Mouse (Mus musculus) v-Abl transformed pro-B cells (cell line): Measurements from ENCODE around the gene Phc2.
"Not testable (repeated sequence)": the region's sequence is repeated elsewhere in the genome, so short reads cannot be mapped to it uniquely, and the experiment has no call there.

ENCODE experiments used
- in situ Hi-C, 2 experiments: fragments of 400-800 bp; cut with MboI; formaldehyde crosslinking; loops; one replicate each; pipeline ENCODE4 v1.15.1; 2025; ENCODE audit not compliant: unreplicated experiment in 2 of 2

The Phc2 gene

DNA sequence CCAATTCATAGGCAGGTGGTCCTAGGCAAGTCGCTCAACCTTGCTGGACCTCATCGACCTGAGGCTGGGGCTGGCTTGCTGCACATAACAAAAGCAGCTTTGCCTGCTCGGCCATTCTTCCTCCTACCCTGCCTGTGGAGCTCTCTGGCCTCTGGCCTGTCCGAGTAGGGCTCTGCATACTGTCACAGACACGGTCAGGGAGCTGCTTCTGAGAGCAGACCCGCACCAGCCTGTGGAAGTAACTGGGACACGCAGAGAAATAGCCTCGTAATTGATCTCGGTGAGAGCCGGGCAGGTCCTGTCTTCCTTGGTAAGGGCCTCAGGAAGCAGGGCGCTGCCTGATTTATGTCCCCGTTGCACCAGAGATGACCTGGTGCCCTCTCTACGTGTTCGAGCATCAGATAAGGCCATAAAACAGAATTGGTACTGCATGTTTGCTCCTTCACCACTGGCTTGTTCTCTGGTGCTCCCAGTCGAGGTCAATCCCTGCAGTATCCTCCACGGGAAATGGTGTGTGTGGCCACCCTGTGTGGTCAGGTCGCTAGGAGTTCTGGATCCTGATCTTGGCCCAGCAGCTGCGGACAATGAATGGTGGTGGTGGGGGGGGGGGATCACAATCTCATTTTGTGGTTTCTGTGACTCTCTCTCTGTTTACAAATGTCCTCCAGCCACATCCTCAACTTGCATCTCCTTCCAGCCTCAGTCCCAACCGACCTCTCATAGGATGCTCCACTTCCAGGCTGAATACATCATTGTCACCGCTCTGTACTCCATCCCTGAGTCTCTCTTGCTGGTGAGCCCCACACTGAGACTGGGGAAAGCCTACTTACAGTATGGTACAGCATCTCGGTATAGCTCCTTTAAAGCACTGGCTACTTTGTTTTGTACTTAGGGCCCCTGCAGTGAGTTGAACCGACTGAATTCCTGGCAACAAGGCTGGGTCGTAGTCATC lies 12.5 kb upstream of the Phc2 start:
- in situ Hi-C loops: no loop called here

DNA sequence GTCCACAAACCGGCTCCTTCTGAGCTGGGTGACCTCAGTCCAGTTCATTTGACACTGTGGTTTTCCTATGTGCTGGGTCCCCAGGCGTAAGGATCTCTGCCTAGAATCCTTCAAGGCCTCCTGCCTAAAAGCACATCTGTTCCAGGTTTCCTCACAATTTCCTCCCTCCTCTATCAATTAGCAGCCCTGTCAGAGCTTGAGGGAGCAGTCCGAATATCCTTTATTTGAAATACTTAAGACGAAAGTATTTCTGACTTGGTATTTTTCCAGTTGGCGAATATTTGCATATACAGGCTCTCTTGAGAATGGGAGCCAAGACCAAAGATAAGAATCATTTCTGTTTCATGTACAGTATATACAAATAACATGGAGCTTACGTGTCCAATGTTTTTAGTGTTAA lies 8.6 kb upstream of the Phc2 start:
- in situ Hi-C loops: no loop called here

DNA sequence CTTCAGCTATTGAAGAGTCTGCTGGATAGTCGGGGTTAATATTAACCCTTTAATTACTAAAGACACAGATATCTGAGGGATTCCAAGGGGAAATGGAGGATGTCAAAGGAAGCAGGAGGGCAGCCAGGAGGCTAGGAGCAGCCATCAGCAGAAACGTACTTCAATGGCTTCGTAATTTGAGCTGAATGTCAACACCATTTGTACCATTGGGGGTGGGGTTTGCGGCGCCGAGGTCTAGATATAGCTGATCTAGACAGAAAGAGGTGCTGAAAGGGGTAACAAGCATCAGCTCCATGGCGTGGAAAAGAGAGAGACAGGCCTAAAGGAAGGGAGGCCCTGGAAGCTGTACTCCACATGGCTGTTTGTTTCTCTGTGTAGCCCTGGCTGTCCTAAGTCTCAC lies 7.7 kb upstream of the Phc2 start:
- in situ Hi-C loops: no loop called here

DNA sequence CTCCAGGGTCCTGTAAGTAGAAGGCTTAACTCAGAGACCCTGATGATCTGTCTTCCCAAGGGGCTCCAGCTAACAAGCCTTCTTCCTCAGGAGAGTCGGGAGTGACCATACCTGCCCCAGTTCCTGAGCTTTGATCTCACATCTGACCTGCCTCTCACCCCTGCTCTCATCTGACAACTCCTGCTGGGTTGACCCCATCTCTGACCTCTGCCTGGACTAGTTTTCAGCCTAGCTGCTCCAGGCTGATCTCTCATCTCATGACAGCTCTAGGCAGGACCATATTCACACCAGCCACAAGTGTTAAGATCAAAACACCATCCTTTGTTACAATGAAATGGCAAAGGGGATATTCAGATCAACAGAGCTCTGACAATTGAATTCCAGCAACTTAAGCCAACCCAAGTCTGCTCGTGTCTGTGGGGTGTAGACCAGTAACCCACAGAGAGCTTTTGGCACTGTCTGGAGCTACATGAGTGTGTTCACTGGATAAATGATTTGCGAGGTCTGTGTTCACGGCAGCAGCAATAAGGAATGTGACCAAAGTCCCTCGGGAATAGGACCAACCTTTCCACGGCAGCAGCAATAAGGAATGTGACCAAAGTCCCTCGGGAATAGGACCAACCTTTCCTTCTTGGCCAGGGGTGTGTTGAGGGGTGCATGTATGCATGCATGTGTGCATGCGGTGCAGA lies 5.8 kb upstream of the Phc2 start:
- in situ Hi-C loops: no loop called here

DNA sequence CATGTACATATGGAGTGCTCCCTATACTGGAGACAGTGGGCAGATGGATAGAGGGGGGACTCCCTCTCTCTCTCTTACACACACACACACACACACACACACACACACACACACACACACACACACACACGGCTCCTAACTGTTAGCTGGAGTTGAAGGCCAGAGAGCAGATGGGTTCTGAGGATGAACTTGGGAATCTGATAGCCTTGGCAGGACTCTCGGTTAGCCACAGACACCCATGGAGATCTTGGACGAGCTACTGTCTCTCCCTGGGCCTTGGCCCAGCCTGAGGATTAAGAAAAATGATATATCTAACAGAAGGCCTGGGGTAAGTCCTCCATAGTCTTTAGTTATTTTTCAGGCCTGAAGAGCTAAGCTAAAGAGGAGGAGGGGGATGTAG lies 3.0 kb upstream of the Phc2 start:
- in situ Hi-C loops: no loop called here

DNA sequence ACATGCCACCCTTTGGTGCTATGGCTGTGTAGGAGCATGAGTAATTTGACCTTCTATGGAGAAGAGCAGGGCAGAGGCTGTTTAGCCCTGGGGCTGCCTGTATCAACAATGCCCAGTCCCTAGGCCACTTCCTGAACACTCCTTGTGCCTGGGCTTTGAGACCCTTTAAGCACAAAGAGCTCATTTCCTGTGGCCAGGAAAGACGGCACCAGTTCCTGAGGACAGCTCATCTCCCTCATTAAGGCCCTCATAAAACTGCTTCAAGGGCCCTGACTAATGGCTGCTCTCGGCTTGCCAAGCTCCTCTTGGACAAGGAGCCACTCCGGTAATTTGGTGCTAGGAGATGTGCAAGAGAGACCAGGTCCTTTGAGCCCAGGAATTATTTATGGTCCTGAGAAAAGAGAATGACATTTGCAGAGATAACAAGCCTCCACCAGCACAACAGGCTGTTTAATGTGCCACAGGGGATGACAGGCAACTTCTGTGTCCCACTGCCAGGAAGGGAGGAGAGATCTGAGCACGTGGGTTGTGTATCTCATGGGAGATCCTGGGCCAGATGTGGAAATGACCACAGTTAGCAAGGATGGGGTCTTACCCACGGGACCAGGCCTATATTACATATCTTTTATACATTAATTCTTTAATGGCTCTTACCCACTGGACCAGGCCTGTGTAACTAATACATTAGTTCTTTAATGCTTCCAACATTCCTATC lies 1.8 kb upstream of the Phc2 start:
- in situ Hi-C loops: no loop called here

DNA sequence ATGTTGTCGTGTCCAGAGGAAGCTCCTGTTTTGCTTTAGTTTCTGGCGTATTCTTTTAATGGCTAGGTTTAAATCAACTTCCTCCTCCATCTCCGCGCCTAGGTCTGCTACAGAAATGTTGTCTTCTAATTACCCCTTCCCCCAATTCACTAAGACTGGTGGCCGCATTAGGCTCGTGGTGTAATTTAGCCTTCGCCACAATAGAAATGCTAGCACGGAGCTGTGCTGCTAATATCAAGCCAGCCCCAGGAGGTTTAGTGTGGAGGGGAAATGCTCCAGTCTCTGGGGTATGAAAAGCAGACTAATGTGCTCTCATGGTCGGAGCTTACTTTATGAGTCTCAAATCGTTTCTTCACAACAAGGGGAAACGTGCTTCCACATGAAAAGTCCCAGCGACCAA lies 944 bp downstream of the Phc2 start:
- in situ Hi-C loops: no loop called here

DNA sequence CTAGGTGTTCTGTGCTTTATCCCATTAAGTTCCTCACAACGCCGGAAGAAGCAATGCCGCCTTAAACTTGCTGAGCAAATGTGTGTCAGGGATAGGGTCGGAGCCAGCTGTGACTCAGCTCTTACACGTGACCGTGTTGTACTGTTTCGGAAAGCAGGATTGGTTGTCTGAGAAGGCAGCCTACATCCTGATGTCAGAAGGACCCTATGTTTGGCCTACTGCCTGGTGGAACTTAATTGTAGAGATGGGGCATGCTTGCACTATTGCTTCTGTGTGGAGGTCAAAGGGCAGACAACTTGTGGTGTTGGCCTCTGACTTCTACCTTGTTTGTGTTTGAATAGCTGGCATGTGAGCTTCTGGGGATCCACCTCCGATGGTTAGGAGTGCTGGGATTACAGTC lies 5.7 kb downstream of the Phc2 start:
- in situ Hi-C loops: no loop called here

DNA sequence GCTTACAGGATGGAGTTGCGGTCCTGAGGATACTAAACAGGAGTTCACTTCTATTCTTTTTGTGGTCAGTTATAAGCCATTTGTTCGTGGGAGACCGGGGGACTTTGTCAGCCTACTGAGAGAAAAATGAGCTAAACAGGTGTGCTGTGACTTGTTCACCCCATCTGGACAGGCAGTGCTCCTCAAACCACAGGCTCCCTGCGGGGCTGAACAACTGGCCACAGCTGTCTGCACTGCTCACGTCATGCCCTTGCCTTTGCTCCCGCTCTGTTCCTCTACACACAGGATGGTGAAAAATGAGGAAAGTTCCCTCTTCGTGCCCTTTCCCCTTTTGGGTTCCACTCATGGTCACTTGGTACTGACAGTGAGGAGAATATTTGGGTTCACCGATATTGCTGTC lies 6.6 kb downstream of the Phc2 start:
- in situ Hi-C loops: no loop called here

DNA sequence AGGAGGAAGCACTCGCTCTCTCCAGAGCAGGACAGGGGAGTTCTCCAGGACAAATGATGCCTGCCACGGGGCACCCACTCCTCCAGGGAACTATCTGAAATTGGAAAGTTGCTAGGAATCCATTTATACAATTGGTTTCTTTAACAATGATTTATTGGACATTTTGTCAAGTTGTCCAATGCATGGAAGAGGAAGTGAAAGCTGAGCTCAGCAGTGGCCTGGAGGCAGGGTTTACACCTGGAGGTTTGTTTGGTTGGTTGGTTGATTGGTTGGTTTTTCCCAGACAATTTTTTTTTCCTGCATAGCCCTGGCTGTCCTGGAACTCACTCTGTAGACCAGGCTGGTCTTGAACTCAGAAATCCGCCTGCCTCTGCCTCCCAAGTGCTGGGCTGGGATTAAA lies 9.5 kb downstream of the Phc2 start:
- in situ Hi-C loops: no loop called here

DNA sequence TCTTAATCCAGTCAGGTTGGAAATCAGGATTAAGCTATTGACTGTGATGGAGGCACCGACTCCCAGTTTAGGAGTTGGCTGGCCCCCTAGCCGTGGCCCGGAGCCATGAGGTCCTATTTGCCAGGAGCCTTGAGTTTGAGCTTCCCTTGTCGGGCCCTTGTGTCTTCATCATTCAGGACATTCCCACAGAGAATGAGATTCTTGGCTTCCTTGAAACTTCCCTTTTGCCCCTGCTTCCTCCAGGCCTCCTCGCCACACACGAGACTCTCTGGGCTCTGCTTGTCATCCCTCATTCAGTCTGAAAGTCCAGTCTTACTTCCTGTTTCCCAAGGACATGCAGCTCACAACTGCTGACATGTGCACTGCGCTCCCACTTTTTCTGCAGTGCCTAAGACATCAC lies 11.9 kb downstream of the Phc2 start:
- in situ Hi-C loops: not testable (repeated sequence)

DNA sequence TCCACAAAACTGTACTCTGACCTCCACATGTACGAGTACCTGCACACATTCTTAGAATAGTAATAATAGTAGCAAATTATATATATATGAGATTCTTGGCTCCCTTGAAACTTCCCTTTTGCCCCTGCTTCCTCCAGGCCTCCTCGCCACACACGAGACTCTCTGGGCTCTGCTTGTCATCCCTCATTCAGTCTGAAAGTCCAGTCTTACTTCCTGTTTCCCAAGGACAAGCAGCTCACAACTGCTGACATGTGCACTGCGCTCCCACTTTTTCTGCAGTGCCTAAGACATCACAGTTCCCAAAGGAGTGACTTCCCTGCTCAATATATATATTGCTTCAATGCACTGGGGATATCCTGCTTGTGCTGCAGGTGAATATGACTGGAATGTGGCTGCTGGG lies 12.7 kb downstream of the Phc2 start:
- in situ Hi-C loops: not testable (repeated sequence)

DNA sequence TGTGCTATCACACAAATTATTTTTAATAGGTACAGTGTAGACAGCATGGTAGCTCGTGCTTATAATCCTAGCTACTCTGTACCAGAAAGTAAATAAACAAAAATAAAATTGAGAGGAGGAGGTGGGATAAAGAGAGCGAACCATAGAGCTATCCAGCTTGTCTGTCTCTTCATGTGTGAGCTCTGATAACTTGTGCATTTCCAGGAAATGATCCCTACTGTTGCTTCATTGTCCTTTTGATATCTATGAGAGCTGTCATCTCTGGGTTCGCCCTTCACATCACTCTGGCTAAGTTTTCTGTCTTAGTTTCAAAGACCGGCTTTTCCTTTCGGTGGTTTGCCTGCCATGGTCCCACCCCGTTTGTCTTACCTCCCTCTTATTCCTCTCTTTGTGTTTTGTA lies 14.7 kb downstream of the Phc2 start:
- in situ Hi-C loops: no loop called here

DNA sequence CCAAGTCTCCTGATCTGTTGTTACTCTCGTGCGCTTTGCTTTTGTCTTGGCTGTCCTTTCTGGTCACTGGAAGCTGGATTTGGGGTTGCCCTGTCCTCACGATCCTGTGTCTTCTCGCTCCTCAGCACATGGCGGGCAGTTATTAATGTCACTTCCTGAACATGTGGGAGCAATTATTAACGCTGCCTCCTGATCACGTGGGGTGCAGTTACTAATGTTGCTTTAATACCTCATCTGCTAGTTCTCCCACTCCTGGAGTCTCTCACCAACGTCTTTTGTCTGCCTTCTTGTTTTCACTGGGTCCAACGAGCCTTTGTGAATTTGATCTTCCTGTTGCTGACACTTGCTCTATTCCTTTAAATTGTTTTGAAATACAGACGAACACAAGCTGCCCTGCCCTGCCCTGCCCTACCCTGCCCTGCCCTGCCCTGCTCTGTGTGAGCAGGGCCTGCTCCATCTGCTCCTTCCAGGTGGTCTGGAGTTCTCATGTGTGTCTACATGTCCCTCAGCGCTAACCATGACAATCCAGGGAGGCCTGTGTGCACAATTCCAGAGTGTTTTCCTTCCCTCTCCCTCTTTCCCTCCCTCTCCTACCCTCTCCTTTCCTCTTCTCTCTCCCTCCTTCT lies 16.2 kb downstream of the Phc2 start:
- in situ Hi-C loops: no loop called here

DNA sequence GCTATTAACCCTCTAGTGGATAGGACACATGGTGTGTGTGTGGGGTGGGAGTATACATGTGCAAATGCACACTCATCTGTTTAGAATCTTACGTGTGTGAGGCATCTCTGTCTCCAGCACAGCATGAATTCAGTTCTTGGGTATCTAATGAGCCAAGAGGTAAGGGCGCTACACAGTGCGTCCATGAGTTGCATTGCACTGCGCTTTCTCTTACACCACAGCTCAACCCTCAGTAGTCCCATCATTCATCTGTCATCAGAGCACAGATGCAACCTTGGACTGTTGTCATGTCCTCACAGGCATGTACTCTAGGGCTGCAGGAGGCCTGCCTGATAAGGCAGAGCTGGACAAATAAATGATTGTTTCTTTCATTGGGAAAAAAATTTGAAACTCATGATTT lies 18.0 kb downstream of the Phc2 start:
- in situ Hi-C loops: no loop called here

DNA sequence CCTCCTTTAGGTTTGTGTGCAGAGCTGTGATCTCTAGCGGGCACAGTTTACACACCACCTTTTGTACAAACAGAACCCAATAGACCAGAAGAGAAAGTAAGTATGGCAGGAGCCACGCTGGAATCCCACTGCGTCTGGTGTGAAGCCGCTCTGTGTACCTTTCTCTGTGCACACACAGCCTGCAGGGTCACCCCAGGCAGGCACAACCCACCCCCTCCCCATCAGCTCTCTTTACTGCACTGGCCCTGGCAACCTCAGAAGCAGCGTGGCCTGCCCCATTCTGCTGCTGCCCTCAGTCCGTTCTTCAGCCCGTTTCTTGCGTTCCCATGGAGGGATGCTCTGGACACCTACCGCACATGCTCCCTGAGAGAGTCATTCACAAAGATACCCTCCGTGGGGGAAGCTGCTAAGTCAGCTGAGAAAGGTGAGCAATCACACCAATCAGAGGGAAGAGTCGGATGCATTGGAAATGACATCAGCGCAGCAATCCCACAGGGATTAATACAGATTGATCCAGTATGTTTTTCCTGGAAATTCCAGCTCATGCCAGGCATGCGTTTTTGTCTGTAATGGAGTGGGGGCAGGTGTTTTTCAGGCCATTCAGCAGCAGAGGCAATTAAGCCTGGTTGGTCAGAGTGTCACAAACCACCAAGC lies 24.2 kb downstream of the Phc2 start:
- in situ Hi-C loops: no loop called here

DNA sequence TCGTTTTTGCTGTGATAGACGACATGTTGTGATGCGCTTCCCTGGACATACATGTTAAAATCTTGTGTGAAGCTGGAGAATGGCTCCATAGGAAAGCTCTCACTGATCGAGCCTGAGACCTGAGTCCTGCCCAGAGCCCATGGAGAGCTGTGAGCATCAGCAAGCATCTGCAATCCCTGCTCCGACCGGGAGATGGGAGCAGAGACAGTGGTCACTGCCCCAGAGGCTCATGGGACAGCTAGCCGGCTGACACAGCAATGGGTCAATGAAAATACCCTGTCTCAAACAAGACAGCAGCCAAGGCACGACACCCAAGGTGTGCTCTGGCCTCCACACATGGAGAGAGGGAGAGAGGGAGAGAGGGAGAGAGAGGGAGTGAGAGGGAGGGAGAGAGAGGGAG lies 26.6 kb downstream of the Phc2 start:
- in situ Hi-C loops: no loop called here

DNA sequence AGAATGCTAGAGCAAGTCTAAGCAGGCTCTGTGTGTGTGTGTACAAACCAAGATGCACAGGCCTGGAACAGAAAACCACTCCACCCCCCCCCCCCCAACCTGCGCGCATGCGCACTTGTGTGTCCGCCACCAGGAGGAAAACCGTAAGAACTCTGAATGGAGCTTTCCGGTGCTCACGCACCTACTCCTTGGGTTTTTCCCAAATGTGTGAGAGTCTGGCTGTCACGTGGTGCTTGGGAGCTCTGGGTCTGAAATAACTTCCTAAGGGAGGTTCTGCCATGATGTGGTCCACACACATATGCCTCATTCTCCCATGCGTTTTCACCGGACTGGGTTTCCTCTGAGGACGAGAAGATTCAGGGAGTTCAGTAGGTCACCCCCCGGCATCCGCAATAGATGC lies 27.8 kb downstream of the Phc2 start:
- in situ Hi-C loops: no loop called here

DNA sequence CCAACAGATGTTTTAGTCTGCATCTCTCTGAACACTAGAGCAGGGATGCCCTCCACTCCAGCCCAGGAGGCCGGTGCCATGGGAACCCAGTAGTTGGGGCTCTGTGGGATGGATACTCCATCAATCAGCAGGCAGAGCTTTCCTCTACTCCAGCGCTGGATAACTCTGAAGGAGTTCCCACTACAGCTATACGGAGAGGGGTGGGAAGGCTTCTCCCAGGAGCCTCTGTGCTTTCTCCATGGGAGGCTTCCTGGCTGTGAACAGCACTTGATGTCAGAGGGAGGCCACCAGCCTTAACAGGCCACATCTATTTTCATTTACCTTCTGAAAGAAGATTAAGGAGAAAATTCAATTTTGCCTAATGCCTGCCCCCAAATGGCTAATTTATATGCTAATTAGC lies 29.2 kb downstream of the Phc2 start:
- in situ Hi-C loops: no loop called here

DNA sequence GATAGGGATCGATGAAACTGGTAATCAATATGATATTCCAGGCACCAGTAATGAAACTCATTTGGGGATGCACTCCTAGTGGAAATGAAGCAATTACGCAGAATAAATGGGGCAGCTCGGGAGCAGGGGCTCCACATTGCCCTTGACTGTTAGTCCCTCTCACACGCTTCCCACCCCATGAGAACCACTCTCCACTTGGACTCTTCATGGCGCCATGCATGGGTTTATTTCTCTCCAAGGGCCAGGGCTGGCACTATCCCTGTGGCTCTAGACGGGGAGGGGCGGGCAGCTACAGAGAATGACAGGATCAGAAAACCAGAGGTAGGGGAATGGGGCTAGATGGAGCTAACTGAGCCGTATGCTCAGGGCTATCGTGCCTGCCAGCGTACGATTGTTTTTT lies 29.6 kb downstream of the Phc2 start:
- in situ Hi-C loops: no loop called here

DNA sequence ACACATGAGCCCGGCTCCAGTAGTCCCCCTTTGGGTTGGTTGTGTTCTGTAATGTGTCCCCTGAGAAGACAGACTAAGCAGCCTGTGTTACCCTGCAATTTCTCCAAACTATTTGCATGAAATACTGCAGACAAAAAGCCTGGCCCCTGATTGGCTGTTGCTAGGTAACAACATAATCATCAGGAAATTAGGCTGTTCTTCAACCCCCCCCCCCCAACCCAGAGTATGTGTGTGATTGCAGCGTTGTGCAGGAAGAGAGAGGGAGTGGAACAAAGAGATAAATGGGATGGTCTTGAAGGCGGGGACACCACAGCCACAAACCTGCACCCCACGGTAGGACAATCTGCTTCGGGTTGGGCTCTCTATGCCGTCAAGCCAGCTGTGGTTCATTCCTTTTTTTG lies 34.0 kb downstream of the Phc2 start:
- in situ Hi-C loops: no loop called here
